9 mouse cellular contexts compared by ENCODE assay signal in the genomic region with DNA sequence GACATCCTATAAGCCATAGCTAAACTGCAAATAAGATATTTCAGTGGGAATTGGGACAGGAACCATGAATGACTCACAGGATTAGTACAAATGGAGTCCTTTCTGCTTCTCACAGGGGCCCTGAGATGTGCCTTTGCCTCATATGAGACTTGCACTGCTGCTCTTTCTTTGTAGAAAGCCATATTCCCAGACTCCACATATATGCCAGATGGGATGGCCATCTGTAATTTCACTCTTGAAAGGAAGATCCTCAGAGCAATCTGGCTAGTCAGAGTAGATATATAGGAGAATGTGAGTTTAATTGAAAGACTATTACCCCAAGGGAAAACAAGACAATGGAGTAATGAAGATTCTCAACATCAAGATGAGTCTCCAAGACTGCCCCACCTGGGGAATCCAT.
"Had no signal": no experiment of that assay in that cellular context is flagged by ENCODE, and none has a peak within 500 bp of the region (broad histone marks: within the 10 kb centered on the region; RNA-seq: fewer than 3 reads in every experiment).

No protein-coding gene starts in this region.

- DNase-seq: kidney, adult 18-20 months; kidney, postnatal 10 days; kidney, postnatal 4 days; left cerebral cortex, postnatal 4 days; lung, adult 18-20 months; lung, postnatal 36 days; midbrain, embryonic 14.5 days; spleen, adult 18-20 months; thymus, postnatal 36 days had no signal
